Mouse (Mus musculus): Measurements from ENCODE around the gene Sel1l2. TPM values are rescaled to one million over a fixed set of nuclear protein-coding genes. Genes with fewer than 3 reads are reported as not detected.

Gene Sel1l2
- total and polyA plus RNA-seq, 3 experiments: not detected

- H3K4me2 ChIP-seq (ENCODE audit: insufficient read depth, low read depth, poor library complexity, severe bottlenecking): no peak overlapping the region
- no peaks in the 10 kb centered on the region for H3K9me3 ChIP-seq (replicated peaks; ENCODE audit: low read length)
- no peaks in the 10 kb centered on the region for H3K36me3 ChIP-seq (replicated peaks in 1 of 2; ENCODE audit: control insufficient read depth in 1 of 2, insufficient read depth in 1 of 2, low read length in 1 of 2)
- dilution Hi-C loops (cut with MboI; ENCODE audit: extremely low pct_ligation_motif_present, extremely low pct_unique_long_range_greater_than_20kb, low sequenced_read_pairs) (no loop called here), in situ Hi-C loops (cut with MboI; ENCODE audit: low pct_ligation_motif_present, low pct_unique_long_range_greater_than_20kb, low sequenced_read_pairs) (no loop called here)
- no peak overlapping the region for H3K4me3 ChIP-seq (replicated peaks in 1 of 3; ENCODE audit: low read depth in 2 of 3, low read length in 2 of 3, poor library complexity in 1 of 3)
- H3K4me1 ChIP-seq (ENCODE audit: control insufficient read depth in 1 of 2, insufficient read depth in 2 of 2): no peaks in the 10 kb centered on the region
- DNase-seq (ENCODE audit: extremely low read depth): no peak
- TF ChIP-seq BHLHE40 (IDR thresholded peaks at IDR 0.05; ENCODE audit: low read depth, low read length): no peak
- TF ChIP-seq CHD2 (IDR thresholded peaks at IDR 0.05; ENCODE audit: low read length): no peak
- TF ChIP-seq NELFE (IDR thresholded peaks at IDR 0.05; ENCODE audit: low read depth, low read length): no peak
- TF ChIP-seq ZMIZ1 (IDR thresholded peaks at IDR 0.05; ENCODE audit: low read depth, low read length): no peak
- TF ChIP-seq MAZ (IDR thresholded peaks at IDR 0.05; ENCODE audit: low read depth, low read length): no peak
- TF ChIP-seq E2F4 (IDR thresholded peaks at IDR 0.05; ENCODE audit: insufficient replicate concordance, low read depth, low read length): no peak
- TF ChIP-seq POLR2A (IDR thresholded peaks at IDR 0.05; ENCODE audit: low read depth, low read length): no peak
- no peak for TF ChIP-seq SMC3 (IDR thresholded peaks at IDR 0.05; ENCODE audit: low read depth, low read length)
- TF ChIP-seq JUND (conservative IDR thresholded peaks at IDR 0.05; ENCODE audit: low read depth, low read length): no peak
- TF ChIP-seq KAT2A (IDR thresholded peaks at IDR 0.05; ENCODE audit: insufficient replicate concordance, low read length): no peak
- no peaks in the 10 kb centered on the region for H3K27me3 ChIP-seq (replicated peaks)
- no peak overlapping the region for H3K9ac ChIP-seq (ENCODE audit: insufficient read depth, low read depth)
- H3K79me2 ChIP-seq (replicated peaks; ENCODE audit: control insufficient read depth, extremely low read depth, insufficient read depth, poor library complexity, severe bottlenecking): no peaks in the 10 kb centered on the region
- no peak overlapping the region for H3K27ac ChIP-seq (ENCODE audit: insufficient read depth, low read depth)
These were observed 86.4 kb downstream of the Sel1l2 start for GRCm38 (mm10) chr2:140302976-140303708.

GRCm38 (mm10) chr2:140297155-140297554, 92.4 kb downstream of the Sel1l2 start:
- no peaks in the 10 kb centered on the region for H3K36me3 ChIP-seq (replicated peaks in 1 of 2; ENCODE audit: control insufficient read depth in 1 of 2, insufficient read depth in 1 of 2, low read length in 1 of 2)
- H3K9me3 ChIP-seq (replicated peaks; ENCODE audit: low read length): no peaks in the 10 kb centered on the region
- no peaks in the 10 kb centered on the region for H3K79me2 ChIP-seq (replicated peaks; ENCODE audit: control insufficient read depth, extremely low read depth, insufficient read depth, poor library complexity, severe bottlenecking)
- in situ Hi-C loops (cut with MboI; ENCODE audit: low pct_ligation_motif_present, low pct_unique_long_range_greater_than_20kb, low sequenced_read_pairs): no loop called here
- no peak overlapping the region for H3K9ac ChIP-seq (ENCODE audit: insufficient read depth, low read depth)
- no peak for DNase-seq (ENCODE audit: extremely low read depth)
- dilution Hi-C loops (cut with MboI; ENCODE audit: extremely low pct_ligation_motif_present, extremely low pct_unique_long_range_greater_than_20kb, low sequenced_read_pairs): no loop called here
- no peak overlapping the region for H3K27ac ChIP-seq (ENCODE audit: insufficient read depth, low read depth)
- H3K4me2 ChIP-seq (ENCODE audit: insufficient read depth, low read depth, poor library complexity, severe bottlenecking): no peak overlapping the region
- H3K4me3 ChIP-seq (replicated peaks in 1 of 3; ENCODE audit: low read depth in 2 of 3, low read length in 2 of 3, poor library complexity in 1 of 3): no peak overlapping the region
- no peaks in the 10 kb centered on the region for H3K27me3 ChIP-seq (replicated peaks)
- no peak for TF ChIP-seq GABPA (IDR thresholded peaks at IDR 0.05; ENCODE audit: insufficient replicate concordance, low read depth, low read length)
- TF ChIP-seq MAZ (IDR thresholded peaks at IDR 0.05; ENCODE audit: low read depth, low read length): no peak
- no peak for TF ChIP-seq TBP (conservative IDR thresholded peaks at IDR 0.05; ENCODE audit: low read depth, low read length)
- no peak for TF ChIP-seq ZMIZ1 (IDR thresholded peaks at IDR 0.05; ENCODE audit: low read depth, low read length)
- no peak for TF ChIP-seq PAX5 (IDR thresholded peaks at IDR 0.05; ENCODE audit: low read length)
- no peak for TF ChIP-seq ZKSCAN1 (IDR thresholded peaks at IDR 0.05; ENCODE audit: borderline replicate concordance, low read depth, low read length)
- no peak for TF ChIP-seq ZNF384 (IDR thresholded peaks at IDR 0.05; ENCODE audit: low read depth, low read length)
- no peak for TF ChIP-seq USF1 (IDR thresholded peaks at IDR 0.05; ENCODE audit: low read depth, low read length)
- no peak for TF ChIP-seq UBTF (IDR thresholded peaks at IDR 0.05; ENCODE audit: low read depth, low read length)
- no peak for TF ChIP-seq CHD2 (IDR thresholded peaks at IDR 0.05; ENCODE audit: low read length)
- TF ChIP-seq CTCF (conservative IDR thresholded peaks at IDR 0.05 in 1 of 2, IDR thresholded peaks at IDR 0.05 in 1 of 2; ENCODE audit: low read depth in 2 of 2, low read length in 2 of 2): no peak
- TF ChIP-seq SMC3 (IDR thresholded peaks at IDR 0.05; ENCODE audit: low read depth, low read length): no peak
- TF ChIP-seq CHD1 (IDR thresholded peaks at IDR 0.05; ENCODE audit: low read depth, low read length): no peak
- TF ChIP-seq MXI1 (IDR thresholded peaks at IDR 0.05; ENCODE audit: low read depth, low read length): no peak
- TF ChIP-seq RAD21 (IDR thresholded peaks at IDR 0.05; ENCODE audit: low read depth, low read length): no peak
- no peak for TF ChIP-seq RCOR1 (conservative IDR thresholded peaks at IDR 0.05; ENCODE audit: low read depth, low read length)
- no peaks in the 10 kb centered on the region; a peak in 1 of 4 replicates for H3K4me1 ChIP-seq (ENCODE audit: control insufficient read depth in 1 of 2, insufficient read depth in 2 of 2)

Measured in CH12.LX (cell line).